Mouse (Mus musculus) midbrain, embryonic 10.5 days (tissue): Measurements from ENCODE around the gene Atraid. TPM values are rescaled to one million over a fixed set of nuclear protein-coding genes. Genes with fewer than 3 reads are reported as not detected.

Source experiments
- DNase-seq: peaks from one replicate; pipeline ENCODE4 v3.0.0-alpha.2; 2017; ENCODE audit warnings: low spot score
- H3K27ac ChIP-seq: fragments of 300-500 bp; sonication (generic); replicated peaks from 2 replicates; pipeline ENCODE4 v1.5.1; 2016; ENCODE audit warnings: mild to moderate bottlenecking
- H3K27me3 ChIP-seq: fragments of 300-500 bp; sonication (generic); 2 replicates; pipeline ENCODE4 v1.6.1; 2016; ENCODE audit warnings: low read depth, mild to moderate bottlenecking; ENCODE audit not compliant: poor library complexity, severe bottlenecking
- H3K36me3 ChIP-seq: fragments of 300-500 bp; sonication (generic); 2 replicates; pipeline ENCODE4 v1.6.1; 2016; ENCODE audit warnings: mild to moderate bottlenecking, moderate library complexity
- H3K4me1 ChIP-seq: fragments of 300-500 bp; sonication (generic); 2 replicates; pipeline ENCODE4 v1.6.1; 2016
- H3K4me3 ChIP-seq: fragments of 300-500 bp; sonication (generic); 2 replicates; pipeline ENCODE4 v1.5.1; 2016; ENCODE audit warnings: mild to moderate bottlenecking, moderate library complexity
- H3K9me3 ChIP-seq: fragments of 300-500 bp; sonication (generic); replicated peaks from 2 replicates; pipeline ENCODE4 v1.6.1; 2016; ENCODE audit warnings: mild to moderate bottlenecking
- WGBS: fragments of 180-500 bp; shearing (Covaris S2); methylation state at CpG from one replicate; pipeline ENCODE4 v1.1.7; 2016; 5-methylcytosine and 5-hydroxymethylcytosine counted together
- polyA plus RNA-seq: library from polyadenylated mRNA; unstranded; fragments of >200 nt; fragmentation: Nextera tagmentation; extraction: Ambion mirVana; gene quantifications from 2 replicates; pipeline ENCODE4 v1.2.1, GENCODE M21; 2016

The Atraid gene
- polyA plus RNA-seq, 1 experiment from 2014 or later: 80.5 TPM

DNA sequence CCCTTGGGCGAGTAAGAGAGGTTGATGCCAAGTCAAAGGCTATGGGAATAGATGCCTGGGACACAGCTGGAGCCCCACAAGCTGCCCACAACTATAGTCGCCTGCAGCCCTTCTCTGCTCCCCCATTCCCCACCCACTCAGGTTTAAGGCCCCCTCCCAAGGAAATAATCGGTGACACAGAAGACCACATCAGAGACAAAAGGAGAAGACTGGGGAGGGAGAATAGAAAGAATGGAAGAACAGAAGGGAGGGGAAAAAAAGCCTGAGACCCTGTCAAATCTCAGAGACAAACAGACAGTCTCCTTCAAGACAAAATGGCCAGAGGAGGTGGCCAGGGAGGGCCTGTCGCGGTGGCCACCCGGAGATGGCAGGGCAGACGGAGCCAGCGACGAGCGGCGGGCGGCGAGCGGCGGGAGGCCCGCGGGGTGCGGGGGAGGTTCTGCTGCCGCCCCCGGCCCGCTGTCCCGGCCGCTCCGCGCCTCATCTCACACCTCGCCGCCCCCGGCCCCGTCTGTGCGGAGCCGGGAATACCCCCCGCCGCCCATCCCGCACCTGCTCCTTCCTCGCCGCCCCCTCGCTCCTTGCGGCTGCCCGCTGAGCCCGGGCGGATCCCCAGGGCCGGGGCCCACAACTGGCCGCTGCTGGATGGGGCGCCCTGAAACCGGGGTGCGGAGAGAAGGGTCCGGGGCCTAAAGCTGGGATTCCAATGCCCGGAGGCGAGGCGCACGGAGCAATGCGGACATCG is 44.3 kb downstream of the Atraid start:
- Histone ChIP-seq H3K4me3 (peak overlapping the region; percentile 56), H3K4me1 (peaks cover 40% of the 10 kb centered on the region), H3K27me3 (peaks cover 100% of the 10 kb centered on the region), H3K9me3 (no peaks in the 10 kb centered on the region), H3K27ac (peak overlapping the region; percentile 70), H3K36me3 (no peaks in the 10 kb centered on the region)
- 3% methylated on average over 40 of the region's 53 CpGs for WGBS
- DNase-seq: peak; percentile 39

DNA sequence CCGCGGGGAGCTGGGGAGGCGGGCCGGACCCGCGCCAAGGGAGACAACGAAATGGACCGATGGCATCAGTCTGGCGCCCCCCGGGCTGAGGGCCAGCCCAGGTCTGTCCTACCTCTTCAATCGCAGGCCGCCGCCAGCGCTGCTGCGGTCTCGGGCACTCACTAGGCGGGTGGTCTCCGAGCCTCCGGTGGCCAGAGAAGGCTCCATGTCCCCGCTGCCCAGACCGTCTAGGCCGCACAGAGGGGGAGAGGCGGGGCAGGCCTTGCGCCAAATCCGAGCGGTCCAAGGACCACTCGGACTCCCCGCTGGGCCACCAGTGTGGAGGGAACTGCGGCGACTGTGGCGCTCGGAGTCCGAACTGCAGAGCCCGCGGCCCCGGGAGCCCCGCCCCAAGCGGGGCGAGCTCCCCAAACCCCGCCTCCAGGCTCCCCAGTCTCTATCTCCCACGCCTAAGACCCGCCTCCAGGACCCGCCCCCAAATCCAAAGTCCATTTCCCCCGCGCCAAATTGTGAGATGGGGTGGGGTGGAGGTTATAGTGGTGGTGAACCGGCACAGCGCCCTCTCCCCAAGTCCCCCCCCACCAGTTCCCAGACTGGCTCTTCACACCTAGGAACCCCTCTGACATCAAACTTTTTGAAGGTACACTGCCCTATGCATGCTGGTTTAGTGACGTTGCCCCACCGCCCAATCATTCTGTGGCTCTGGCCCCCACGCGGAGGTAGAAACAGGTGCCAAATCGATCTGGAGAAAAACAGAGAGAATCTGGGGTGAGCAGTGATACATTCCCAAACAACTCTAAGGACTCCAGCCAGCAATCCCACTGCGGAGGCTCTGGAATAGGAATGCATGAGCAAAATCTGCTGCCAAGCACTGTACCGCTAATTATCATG is 45.3 kb downstream of the Atraid start:
- WGBS: under 1% methylated on average over 54 of the region's 54 CpGs
- DNase-seq: peak; percentile 59
- peak overlapping the region; percentile 70 for H3K27ac ChIP-seq

GRCm38 (mm10) chr5:31094100-31094798 is 46.1 kb downstream of the Atraid start:
- no peaks in the 10 kb centered on the region for H3K9me3 ChIP-seq
- peaks cover 94% of the 10 kb centered on the region for H3K27me3 ChIP-seq
- 3% methylated on average over 29 of the region's 29 CpGs for WGBS
- no peaks in the 10 kb centered on the region for H3K36me3 ChIP-seq
- peak overlapping the region; percentile 56 for H3K4me3 ChIP-seq
- no peak overlapping the region for H3K27ac ChIP-seq
- peak; percentile 38 for DNase-seq
- H3K4me1 ChIP-seq: peaks cover 40% of the 10 kb centered on the region

More for the DNA sequence above, 45.3 kb downstream of the Atraid start:
- H3K4me1 ChIP-seq: peaks cover 40% of the 10 kb centered on the region
- H3K36me3 ChIP-seq: no peaks in the 10 kb centered on the region
- H3K27me3 ChIP-seq: peaks cover 100% of the 10 kb centered on the region
- H3K9me3 ChIP-seq: no peaks in the 10 kb centered on the region
- peak overlapping the region; percentile 56 for H3K4me3 ChIP-seq

DNA sequence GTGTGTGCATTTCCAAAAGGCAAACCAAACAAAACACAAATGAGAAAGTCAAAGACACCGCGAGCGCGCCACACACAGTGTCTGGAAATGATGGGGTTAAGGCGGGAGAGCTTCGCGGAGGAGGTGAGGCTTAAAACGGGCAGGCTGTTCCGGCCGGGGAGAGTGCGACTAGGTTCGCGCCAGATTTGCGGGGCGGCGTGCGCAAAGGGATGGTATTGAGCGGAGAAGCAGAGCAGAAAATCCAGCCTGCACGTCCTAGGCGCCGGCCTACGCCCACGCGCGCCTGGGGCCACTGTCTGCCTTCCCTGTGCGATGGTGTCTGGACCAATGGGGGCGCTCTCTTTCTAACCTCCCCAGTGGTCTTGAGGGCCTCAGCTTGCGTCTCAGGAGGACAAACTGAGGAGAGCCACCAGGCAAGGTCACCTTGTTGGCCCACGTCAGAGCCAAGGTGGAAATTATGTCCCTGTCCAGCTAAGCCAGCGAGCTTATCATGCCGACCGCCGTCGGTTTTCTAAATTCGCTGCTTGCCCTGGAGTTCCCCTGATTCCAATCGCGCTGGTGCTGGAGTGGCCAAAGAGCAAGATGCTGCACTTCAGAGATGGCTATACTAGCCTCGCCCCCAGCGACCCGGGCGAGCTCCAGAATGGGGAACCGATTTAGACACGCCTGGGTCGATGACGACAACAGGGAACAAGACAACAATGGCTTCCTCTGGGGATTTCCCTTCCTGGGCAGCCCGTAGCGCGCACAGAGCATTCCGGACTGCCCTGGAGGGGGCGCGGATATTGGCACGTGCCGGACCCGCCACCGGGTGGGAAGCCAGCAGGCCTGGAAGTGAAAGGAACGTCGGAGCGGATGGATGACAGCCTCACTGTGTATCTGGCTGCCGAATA is 46.9 kb downstream of the Atraid start:
- Histone ChIP-seq H3K36me3 (no peaks in the 10 kb centered on the region), H3K27ac (no peak overlapping the region), H3K4me3 (peak overlapping the region; percentile 40), H3K9me3 (no peaks in the 10 kb centered on the region), H3K4me1 (peaks cover 40% of the 10 kb centered on the region), H3K27me3 (peaks cover 86% of the 10 kb centered on the region)
- under 1% methylated on average over 59 of the region's 59 CpGs for WGBS
- DNase-seq: peak; percentile 62

DNA sequence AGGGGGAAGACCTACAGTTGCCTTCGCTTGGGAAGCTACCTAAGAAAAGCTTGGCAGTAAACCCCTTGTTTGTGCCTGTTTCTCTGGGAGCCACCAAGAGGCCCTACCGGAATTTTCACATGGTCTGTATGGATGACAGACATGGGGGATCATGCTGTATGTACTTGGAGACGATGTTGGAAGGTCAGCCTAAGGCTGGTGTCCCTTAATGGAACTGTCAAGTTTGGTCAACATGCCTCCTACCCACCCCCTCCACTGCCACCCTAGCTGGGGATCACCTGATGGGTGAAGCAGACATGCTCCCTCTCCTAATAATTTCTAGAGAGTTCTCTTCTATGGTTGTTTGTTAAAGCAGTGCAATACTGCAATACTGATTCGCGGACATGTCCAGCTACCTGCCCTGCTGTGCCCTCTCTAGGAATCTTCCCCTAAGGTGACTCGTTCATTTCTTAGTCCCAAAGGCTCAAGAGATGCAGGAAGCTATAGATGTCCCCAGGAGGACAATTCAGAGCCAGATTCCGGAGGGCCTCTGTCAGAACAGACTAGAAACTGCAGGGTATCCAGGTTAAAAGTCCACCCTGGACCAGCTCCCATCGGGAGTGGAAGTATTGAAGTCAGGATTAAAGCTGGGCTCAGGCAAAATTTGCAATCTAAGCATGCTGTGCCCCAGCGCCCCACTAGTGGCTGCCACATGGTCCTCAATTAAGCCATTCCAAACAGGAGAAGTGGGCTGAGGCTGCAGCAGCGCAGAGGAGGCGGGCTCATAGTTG is 47.8 kb downstream of the Atraid start:
- Histone ChIP-seq H3K36me3 (no peaks in the 10 kb centered on the region), H3K27ac (no peak overlapping the region), H3K4me3 (peak overlapping the region; percentile 40), H3K27me3 (peaks cover 78% of the 10 kb centered on the region), H3K4me1 (peaks cover 40% of the 10 kb centered on the region), H3K9me3 (no peaks in the 10 kb centered on the region)
- 27% methylated on average over 11 of the region's 11 CpGs for WGBS
- no peak for DNase-seq

Other genes with a start within 250 kb of the Atraid start
- gene Mapre3, start 233.7 kb upstream of the Atraid start, polyA plus RNA-seq: 22.9 and 38.2 TPM in 2 replicates
- 63.3 and 63.6 TPM in 2 replicates for gene Tmem214, start 180.3 kb upstream of the Atraid start, polyA plus RNA-seq
- gene Agbl5, start 159.6 kb upstream of the Atraid start, polyA plus RNA-seq: 17.4 and 20.1 TPM in 2 replicates
- 380 and 415 TPM in 2 replicates for gene Ost4, start 140.5 kb upstream of the Atraid start, polyA plus RNA-seq
- 61.8 and 67.4 TPM in 2 replicates for gene Emilin1, start 134.9 kb upstream of the Atraid start, polyA plus RNA-seq
- gene Khk, start 126.9 kb upstream of the Atraid start, polyA plus RNA-seq: 7.5 and 9.7 TPM in 2 replicates
- gene Cgref1, start 102.7 kb upstream of the Atraid start, polyA plus RNA-seq: 4.9 and 5.8 TPM in 2 replicates
- 138 and 149 TPM in 2 replicates for gene Preb, start 88.0 kb upstream of the Atraid start, polyA plus RNA-seq
- 0.02 TPM in 1 of 2 replicates, not detected in the other for gene Tcf23, start 79.7 kb upstream of the Atraid start, polyA plus RNA-seq
- gene Slc5a6, start 612 bp downstream of the Atraid start, polyA plus RNA-seq: 10.6 and 11.4 TPM in 2 replicates
- gene Cad, start 6.5 kb downstream of the Atraid start, polyA plus RNA-seq: 52.4 and 53.3 TPM in 2 replicates
- gene Dnajc5g, start 58.0 kb downstream of the Atraid start, polyA plus RNA-seq: not detected in 2 replicates
- gene Slc30a3, start 59.9 kb downstream of the Atraid start, polyA plus RNA-seq: 1.5 and 7.1 TPM in 2 replicates
- gene Trim54, start 68.4 kb downstream of the Atraid start, polyA plus RNA-seq: not detected in 2 replicates
- gene Ucn, start 90.5 kb downstream of the Atraid start, polyA plus RNA-seq: not detected in 2 replicates
- gene Mpv17, start 105.9 kb downstream of the Atraid start, polyA plus RNA-seq: 58.7 and 64.5 TPM in 2 replicates
- 1.7 and 2.1 TPM in 2 replicates for gene Gm29609, start 131.6 kb downstream of the Atraid start, polyA plus RNA-seq
- gene Gtf3c2, start 131.8 kb downstream of the Atraid start, polyA plus RNA-seq: 120 and 124 TPM in 2 replicates
- gene Snx17, start 144.9 kb downstream of the Atraid start, polyA plus RNA-seq: 139 and 153 TPM in 2 replicates
- 86.3 and 87.7 TPM in 2 replicates for gene Eif2b4, start 145.1 kb downstream of the Atraid start, polyA plus RNA-seq
- gene Zfp513, start 154.0 kb downstream of the Atraid start, polyA plus RNA-seq: 11.5 and 13.8 TPM in 2 replicates
- 195 and 214 TPM in 2 replicates for gene Ppm1g, start 172.4 kb downstream of the Atraid start, polyA plus RNA-seq
- gene Nrbp1, start 192.6 kb downstream of the Atraid start, polyA plus RNA-seq: 160 and 171 TPM in 2 replicates
- gene Gm9970, start 192.9 kb downstream of the Atraid start, polyA plus RNA-seq: 0.23 and 0.36 TPM in 2 replicates
- 2.9 and 3.0 TPM in 2 replicates for gene Krtcap3, start 203.4 kb downstream of the Atraid start, polyA plus RNA-seq
- 33.8 and 40.6 TPM in 2 replicates for gene Ift172, start 242.8 kb downstream of the Atraid start, polyA plus RNA-seq
- gene Fndc4, start 247.8 kb downstream of the Atraid start, polyA plus RNA-seq: 48.9 and 51.0 TPM in 2 replicates
- 0.24 TPM in 1 of 2 replicates, not detected in the other for gene Gckr, start 249.1 kb downstream of the Atraid start, polyA plus RNA-seq